Mouse (Mus musculus) liver (tissue): Measurements from ENCODE around the gene Nup214.
"Not testable (repeated sequence)": the region's sequence is repeated elsewhere in the genome, so short reads cannot be mapped to it uniquely, and the experiment has no call there.

Source experiments
- DNase-seq: peaks from one replicate; pipeline ENCODE4 v3.0.0-alpha.2; 2020; ENCODE audit warnings: mixed read lengths

The Nup214 gene

GRCm38 (mm10) chr2:31965110-31965509 is 9.1 kb upstream of the Nup214 start:
- peak; percentile 73 for DNase-seq

DNA sequence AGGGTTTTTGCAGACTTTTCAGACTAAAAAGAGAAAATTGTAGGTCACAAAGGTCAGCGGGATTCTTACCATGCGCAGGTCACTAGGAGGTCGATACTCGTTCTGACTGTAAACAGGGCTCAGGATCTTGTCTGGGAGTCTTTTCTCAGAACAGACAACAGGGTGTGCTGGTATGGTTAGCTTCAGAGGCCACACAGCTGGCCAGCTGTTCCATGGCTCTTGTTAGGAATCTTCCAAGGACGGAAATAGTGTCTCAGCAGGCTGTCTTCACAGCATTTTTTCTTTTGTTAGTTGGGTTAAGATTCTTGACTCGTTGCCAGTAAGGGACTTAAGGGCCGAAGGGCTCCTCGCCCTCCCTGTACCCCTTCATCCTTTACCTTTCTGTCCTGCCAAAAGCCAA is 7.4 kb upstream of the Nup214 start:
- DNase-seq: no peak

DNA sequence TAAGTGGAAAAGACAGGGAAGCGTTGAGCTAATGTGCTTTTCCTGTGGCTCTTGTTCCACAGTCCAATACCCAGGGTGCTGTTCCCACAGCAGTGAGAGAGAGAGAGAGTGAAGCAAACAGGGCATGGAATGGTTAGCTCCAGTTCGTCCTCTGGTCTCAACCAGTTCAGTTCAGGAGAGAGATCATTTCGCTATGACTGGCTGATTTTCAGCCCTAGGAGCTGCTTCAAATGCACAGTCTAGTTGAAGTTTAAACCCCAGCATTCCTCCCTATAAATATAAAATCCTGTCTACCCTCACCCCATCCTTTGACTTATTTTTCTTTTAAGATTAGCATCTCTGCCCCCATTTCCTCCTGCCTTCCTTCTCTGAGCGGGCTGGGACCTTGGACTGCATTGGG is 1.6 kb upstream of the Nup214 start:
- DNase-seq: no peak

DNA sequence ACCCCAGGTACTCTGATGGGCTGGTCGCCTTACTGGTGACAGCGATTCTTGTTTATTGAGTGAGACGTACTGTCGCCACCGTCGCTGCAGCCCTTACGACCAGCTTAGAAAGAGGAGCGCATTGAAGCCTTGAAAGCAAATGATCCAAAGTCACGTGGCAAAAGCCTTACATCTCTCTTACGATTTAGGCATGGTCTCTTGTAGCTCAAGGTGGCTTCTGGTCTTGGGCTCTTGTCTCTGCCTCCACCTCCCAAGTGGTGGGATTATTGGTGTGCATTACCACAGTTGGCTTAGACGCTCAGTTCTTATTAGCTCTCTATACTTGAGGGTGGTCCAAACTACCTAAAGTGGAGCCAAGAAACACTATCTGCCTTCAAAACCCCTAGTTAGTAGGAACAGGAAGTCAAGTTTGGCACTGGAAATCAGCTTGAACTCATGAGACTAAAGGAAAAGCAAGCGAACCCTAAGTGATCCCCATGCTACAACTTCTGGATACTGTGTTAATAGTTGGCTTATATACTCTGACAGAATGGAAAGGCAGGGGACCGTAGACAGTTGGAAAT is 654 bp downstream of the Nup214 start:
- no peak for DNase-seq

GRCm38 (mm10) chr2:31987774-31988173 is 13.5 kb downstream of the Nup214 start:
- DNase-seq: no peak

- no peak for DNase-seq
These were observed 16.7 kb downstream of the Nup214 start for GRCm38 (mm10) chr2:31990961-31991360.

GRCm38 (mm10) chr2:31994896-31995295 is 20.7 kb downstream of the Nup214 start:
- DNase-seq: no peak

DNA sequence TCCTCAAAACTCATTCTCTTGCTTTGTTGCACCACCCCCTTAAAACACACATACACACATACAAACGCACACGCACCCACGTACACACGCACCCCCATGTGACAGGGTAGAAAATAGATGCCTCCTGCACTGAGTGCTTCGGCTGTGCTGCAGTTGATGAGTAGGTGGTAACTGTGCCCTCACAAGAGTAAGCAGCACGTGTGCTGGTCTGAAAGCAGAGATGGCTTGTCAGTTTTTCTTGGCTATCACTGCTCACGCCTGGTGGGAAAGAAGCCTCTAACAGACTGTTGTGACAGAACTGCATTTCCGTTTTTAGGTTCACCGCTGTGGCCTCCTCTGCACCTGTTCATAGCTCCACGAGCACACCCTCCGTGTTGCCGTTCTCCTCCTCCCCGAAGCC is 21.8 kb downstream of the Nup214 start:
- DNase-seq: no peak

DNA sequence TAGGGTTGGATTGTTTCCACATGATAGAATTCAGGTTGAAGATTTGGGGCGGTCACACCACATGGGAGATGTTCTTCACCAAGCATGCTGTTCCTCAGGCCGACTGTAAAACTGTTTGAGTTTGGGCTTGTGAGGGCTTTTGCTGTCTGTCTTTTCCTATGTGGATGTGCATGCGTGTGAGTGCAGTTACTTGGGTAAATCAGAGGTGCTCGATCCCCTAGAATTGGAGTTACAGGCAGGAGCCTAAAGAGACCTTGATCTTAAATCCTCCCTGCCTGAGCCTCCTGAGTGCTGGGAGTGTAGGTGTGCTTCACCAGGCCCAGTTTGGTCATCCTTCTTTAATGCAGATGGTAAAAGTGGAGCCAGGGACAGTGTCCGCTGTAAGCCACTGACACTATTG is 23.3 kb downstream of the Nup214 start:
- DNase-seq: no peak

DNA sequence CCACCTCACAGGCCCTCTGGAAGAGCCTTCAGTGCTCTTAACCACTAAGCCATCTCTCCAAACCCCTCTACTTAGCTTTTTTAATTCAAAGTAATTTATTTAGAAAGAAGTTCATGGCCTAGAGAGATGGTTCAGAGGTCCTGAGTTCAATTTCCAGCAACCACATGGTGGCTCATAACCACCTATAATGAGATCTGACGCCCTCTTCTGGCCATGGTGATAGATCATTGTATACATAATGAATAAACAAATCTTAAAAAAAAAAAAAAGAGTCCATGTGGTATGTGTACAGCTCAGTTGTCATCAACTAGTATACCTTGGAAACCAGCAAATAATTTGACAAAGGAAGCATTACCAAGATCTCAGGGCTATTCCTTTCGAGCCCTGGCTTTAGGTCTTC is 24.2 kb downstream of the Nup214 start:
- DNase-seq: no peak

DNA sequence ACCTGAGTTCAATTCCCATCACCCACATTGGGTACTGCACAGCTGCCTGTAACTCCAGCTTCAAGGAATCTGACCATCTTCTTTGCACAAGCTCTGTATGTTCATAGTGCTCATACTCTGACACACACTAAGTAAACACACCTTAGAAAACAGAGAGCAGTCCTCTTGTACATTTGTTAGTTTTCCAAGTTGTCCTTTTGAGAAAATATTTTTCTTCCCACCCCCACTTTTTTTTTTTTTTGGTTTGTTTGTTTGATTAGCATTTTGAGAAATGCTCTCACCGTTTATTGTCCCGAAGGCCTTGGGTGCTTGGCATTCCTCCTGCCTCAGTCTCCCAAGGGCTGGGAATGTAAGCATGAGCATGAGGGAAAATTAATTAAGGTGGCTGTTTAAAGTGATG is 34.1 kb downstream of the Nup214 start:
- DNase-seq: no peak

DNA sequence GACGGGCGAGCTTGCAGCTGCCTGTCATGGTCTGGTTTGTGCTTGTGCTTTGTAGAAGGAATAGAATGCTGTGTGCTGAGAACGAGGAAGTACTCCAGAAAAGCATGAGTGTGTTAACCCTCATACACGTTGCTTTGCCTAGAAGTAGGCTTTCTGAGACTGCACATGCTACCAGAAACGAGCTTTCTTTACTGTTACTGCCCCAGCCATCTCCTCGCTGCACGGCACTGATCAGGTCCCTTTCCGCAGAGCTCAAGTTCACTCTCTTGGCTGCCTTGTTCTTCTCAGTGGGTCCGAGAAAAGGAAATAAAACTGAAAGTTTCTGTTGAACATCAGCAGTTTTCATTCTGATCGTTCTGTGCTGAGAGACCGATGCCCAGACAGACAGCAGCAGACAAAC is 34.5 kb downstream of the Nup214 start:
- no peak for DNase-seq

DNA sequence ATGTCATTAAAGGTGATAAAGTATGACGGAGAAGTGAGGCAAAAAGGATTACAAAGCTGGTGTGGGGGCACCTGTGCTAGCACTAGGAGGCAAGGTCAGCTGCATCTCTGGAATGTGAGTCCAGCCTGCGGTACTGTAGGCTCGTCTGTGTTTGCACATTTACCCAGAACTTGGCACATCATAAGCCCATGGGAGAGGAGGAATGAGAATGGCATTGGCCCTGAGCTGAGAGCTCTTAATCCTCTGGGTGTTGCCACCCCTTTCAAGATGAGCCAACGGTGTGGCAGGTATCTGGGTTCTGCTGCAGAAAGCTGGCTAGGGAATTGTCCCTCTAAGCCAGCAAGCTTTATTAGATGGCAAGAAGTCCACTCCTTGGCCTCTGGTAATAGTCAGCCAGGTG is 45.5 kb downstream of the Nup214 start:
- DNase-seq: no peak

DNA sequence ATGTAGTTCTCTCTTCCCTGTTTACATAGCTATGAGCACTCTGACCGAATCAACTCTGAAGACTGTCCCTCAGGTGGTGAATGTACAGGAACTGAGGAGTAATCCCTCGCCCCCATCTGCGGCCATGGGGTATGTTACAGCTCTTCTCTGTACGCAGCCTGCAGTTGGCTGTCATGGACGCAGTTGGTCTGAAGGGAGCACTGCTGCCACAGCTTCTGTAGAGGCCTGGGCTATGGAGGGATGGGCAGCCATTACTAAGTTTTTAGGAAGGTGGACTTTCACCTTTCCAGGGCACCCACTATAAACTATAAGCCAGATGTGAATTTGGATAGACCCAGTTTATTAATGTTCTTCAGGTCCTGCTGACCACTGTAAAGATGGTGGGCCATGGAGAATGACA is 46.0 kb downstream of the Nup214 start:
- DNase-seq: no peak

DNA sequence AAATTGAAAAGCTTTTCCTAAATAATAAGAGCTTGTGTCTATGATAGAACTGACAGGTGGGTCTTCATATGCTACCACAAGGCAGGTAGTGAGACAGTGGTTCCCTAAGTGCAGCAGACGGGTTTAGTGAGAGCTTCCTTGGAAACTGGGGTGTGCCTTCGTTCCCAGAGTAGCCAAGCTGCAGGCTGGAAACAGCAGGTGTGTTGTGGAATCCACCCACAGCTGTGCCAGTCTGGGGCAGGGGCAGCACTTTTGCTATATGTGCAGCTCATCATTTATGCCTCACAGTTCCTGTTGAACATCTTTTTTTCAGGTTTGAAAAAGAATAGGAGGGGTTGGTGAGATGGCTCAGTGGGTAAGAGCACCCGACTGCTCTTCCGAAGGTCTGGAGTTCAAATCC is 50.1 kb downstream of the Nup214 start:
- DNase-seq: no peak

DNA sequence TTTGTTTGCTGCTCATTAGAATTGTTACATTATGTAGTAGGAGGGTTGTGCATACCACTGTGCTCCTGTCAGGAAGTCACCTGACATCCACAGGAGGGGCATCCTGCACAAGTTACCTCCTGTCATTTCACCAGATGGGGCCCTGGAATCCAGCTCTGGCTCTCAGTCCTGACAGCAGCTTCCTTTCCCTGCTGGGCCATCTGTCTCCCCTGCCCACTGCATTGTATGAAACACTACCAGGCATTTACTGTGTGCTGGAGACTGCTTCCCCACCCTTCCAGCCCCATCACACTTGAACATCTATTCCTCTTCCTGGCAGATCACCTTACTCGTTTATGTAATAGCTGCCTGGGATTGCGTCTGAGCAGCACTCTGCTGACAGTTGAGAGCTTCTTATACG is 55.4 kb downstream of the Nup214 start:
- DNase-seq: no peak

DNA sequence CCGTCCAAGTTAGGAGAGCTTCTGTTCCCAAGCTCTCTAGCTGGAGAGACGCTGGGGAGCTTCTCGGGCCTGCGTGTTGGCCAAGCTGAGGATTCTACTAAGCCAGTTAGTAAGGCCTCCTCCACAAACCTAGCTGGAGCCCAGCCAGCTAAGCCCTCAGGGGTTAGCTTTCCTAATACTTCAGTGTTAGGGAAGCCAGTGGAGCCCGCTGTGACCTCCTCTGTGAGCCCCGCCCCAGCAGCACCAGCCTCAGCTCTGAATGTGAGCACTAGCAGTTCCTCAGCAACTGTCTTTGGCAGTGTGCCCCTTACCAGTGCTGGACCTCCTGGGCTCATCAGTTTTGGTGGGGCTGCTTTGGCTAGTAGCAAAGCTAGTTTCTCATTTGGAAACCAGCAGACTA is 59.2 kb downstream of the Nup214 start:
- no peak for DNase-seq

DNA sequence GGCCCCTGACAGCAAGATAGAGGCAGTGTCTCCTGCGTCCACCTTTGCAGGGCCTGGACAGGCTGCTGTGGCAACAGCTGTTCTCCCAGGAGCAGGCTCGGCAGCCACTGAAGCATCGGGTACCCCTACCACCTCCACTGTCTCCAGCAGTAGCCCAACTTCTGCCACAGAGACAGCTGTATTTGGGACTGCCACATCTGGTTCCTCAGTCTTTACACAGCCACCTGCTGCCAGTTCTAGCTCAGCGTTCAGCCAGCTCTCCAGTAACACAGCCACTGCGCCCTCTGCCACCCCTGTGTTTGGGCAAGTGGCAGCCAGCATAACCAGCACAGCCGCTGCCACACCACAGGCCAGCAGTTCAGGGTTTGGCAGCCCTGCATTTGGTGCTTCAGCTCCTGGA is 60.0 kb downstream of the Nup214 start:
- no peak for DNase-seq

- no peak for DNase-seq
These were observed 63.1 kb downstream of the Nup214 start for GRCm38 (mm10) chr2:32037279-32037858.

DNA sequence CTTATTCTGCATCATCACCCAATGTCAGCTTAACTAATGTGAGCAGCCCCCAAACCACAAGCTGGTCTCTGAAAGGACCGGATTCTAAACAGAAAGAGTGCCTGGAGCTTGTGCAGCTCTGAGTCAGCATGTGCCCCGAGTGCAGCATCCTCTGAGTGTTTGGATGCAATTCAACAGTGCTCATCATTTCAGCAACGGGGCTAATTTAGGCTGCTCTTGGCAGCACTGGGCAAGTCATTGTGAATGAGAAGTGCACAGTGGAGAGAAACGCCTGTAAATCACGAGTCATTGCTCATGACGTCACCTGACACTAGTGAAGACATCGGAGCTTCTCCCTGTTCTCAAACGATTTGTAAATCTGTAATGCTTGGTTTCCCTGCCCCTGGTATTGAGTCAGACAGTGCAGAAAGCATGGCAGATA is 64.4 kb downstream of the Nup214 start:
- DNase-seq: no peak

DNA sequence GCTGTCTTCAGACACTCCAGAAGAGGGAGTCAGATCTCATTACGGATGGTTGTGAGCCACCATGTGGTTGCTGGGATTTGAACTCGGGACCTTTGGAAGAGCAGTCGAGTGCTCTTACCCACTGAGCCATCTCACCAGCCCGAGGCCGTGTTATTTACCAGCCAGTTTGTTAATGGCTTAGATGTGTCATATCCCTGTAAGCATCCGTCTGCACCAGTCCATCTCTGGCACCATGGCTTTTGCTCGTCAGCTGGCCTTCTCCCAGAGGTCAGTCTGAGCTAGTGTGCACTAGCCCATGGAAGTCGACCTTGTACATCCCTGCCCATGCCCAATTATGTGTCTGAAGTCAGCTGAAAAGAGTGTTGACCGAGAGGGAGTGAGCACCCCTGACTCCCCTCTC is 66.4 kb downstream of the Nup214 start:
- DNase-seq: not testable (repeated sequence)

DNA sequence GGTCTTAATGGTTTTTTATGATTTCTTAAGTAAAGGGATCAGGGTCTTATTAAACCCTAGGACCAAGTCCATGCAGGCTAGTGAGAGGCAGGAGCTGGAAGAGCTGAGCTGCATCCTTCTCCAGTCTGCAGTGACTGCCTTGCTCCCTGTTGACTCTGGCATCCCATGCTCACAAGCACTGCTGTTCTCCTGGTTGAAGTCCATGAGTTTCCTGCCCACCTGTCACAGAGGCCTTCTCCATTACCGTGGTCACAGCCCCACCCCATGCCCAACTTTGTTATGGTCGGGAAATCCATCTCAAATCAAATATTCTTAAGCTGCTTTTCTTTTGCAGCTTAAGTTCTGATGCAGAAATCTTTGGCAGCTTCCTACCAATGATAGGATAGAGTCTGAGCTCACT is 66.9 kb downstream of the Nup214 start:
- DNase-seq: no peak

- no peak for DNase-seq
These were observed 69.6 kb downstream of the Nup214 start for GRCm38 (mm10) chr2:32043836-32044235.

DNA sequence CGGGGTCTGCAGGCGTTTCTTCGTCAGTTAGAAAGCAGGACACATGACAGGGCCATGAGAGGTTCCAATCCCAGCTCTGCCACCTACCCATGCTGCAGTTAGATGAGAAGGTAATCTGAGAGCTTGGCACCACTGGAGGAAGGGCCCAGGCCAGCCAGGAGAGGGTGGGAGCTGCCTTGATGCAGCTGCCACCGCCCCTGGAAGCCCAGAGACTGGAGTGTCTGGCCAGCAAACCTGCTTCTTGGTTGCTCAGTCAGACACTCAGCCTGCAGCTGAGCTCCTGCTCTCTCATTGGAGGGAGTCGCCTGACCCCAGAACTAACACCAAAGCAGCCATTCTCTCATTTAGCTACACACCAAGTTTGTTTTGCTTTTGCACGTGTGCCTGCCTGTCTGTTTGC is 71.1 kb downstream of the Nup214 start:
- no peak for DNase-seq

- no peak for DNase-seq
These were observed 71.8 kb downstream of the Nup214 start for GRCm38 (mm10) chr2:32046009-32046408.
